Mouse (Mus musculus) embryonic stem cell, embryonic (primary cell): ENCODE results near the gene Mical3.

Source experiments
- CTCF ChIA-PET, 4 experiments: fragments of 300-600 bp in 2 of 4; fragments of 350-600 bp in 2 of 4; sonication (Branson Sonifier 250); formaldehyde crosslinking; loops; one replicate each; lab custom pipeline; 2022; ENCODE audit warnings: inconsistent platforms in 2 of 4; lab: Charles Lee
- POLR2A ChIA-PET, 4 experiments: fragments of 300-600 bp in 2 of 4; fragments of 350-600 bp in 2 of 4; sonication (Branson Sonifier 250); formaldehyde crosslinking; loops; one replicate each; lab custom pipeline; 2022; ENCODE audit warnings: antibody characterized with exemption in 4 of 4, inconsistent platforms in 1 of 4; lab: Charles Lee

The Mical3 gene

DNA sequence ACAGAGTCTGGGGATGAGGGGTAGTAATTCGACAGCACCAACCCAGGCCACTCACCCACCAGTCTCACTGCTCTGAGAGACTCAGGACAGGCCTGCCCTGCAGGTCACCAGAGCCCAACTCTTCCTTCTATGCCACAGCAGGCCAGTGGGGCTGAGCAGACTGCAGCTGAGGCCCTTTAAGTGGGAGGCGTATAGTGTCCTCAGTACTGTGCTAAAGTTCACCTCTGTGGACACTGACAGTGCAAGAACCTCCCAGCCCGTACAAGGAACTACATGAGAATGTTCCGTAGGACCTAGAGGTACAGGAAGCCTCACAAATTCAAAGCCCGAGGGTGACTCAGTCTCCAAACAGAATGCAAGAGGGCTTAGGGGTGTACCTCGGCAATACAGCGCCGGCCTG lies 67.0 kb downstream of the Mical3 start:
- ChIA-PET CTCF (interaction anchor here in 3 of 4 experiments (0.6 to 1.6 kb wide), 10 partner anchors 13 to 160 kb away, joined by 3 to 8 read pairs (median 3); partner anchors contain the start of gene Mical3 (in 1 of the 3)), POLR2A (interaction anchor here in 3 of 4 experiments (0.5 to 3.8 kb wide), 26 partner anchors 8 to 166 kb away, joined by 3 to 25 read pairs (median 5); no protein-coding TSS in a partner anchor)

DNA sequence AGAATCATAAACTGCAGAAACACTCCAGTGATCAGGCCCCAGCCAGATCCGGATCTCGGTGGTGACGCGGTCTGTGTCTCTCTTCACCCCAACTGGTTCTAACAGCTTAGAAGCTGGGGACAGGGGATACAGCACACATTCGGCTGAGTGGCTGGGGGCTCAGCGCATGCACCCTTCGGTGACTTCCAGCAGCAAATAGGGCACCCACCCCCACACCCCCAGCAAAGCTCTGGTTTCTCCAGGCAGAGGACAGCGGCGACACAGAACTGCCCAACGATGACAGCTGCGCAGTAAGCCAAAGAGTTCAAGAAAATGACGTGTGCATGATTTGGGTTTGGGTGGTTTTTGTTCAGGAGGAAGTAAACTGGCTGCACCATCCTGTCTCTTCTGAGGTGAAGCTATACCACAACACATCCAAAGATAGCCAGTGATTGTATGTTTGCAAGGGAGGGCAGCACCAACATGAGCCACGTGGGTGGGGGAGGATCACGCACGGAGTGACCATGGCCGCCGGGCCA lies 67.8 kb downstream of the Mical3 start:
- POLR2A ChIA-PET: interaction anchor here in 2 of 4 experiments (0.6 to 1.8 kb wide), 2 partner anchors 48 to 138 kb away, joined by 4 to 5 read pairs; no protein-coding TSS in a partner anchor
- CTCF ChIA-PET: no interaction called here

DNA sequence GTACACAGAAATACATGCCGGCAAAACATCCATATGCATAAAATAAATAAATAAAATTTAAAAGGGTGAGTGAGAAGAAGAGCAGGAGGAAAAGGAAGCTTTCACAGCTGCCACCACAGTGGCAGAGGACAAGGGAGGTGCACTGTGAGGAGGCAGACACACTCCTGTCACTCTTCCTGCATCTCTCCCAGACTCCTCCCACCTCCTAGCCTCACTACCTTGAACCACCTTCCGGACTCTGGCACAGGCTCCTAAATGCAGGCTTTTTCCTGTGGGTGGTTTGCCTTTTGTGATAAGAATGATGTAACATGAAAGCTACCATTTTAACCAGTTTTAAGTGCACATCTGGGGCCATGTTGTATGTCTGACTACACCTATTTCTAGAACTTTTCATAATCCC lies 72.8 kb downstream of the Mical3 start:
- ChIA-PET POLR2A (interaction anchor here in 2 of 4 experiments (0.6 to 1.1 kb wide), 4 partner anchors 11 to 1660 kb away, joined by 3 read pairs; no protein-coding TSS in a partner anchor), CTCF (interaction anchor here in 2 of 4 experiments (0.8 to 1.1 kb wide), 2 partner anchors 9 to 1577 kb away, joined by 3 read pairs; no protein-coding TSS in a partner anchor)

DNA sequence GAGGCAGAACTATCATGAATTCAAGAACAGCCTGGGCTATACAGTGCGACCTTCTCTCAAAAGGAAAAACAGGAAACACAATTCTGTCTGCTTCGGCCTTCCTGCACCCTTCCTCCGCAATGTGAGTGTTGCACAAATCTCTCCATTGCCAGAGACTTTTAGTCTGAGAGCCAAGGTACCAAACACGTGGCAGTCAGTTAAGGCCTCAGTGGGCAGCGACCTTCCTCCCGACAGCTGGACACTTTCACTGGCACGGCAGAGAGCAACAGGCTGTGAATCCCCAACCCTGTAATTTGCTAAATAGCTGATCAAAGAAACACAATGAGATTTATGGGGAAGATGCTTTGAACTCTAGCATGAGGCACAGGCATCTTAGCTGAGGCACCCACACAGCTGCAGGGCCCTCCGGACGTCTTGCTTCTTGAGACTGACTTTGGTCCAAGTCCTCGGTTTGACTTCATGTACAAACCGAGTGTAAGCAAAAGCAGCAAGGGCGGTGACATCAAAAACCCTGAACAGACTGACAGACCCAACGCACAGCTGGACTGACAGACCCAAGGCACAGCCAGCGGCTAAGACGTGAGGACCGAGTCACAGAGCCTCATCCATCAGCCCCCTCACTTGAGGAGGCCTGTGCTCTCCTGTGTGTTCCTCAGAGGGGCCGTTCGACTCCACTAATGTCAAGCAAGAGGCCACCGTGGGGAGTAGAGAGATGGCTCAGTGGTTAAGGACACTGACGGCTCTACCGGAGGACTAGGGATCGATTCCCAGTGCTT lies 73.4 kb downstream of the Mical3 start:
- ChIA-PET CTCF (interaction anchor here in 2 of 4 experiments (0.8 to 1.1 kb wide), 2 partner anchors 9 to 1578 kb away, joined by 3 read pairs; no protein-coding TSS in a partner anchor), POLR2A (interaction anchor here in 2 of 4 experiments (0.6 to 1.0 kb wide), 3 partner anchors 14 to 1660 kb away, joined by 3 read pairs; no protein-coding TSS in a partner anchor)

DNA sequence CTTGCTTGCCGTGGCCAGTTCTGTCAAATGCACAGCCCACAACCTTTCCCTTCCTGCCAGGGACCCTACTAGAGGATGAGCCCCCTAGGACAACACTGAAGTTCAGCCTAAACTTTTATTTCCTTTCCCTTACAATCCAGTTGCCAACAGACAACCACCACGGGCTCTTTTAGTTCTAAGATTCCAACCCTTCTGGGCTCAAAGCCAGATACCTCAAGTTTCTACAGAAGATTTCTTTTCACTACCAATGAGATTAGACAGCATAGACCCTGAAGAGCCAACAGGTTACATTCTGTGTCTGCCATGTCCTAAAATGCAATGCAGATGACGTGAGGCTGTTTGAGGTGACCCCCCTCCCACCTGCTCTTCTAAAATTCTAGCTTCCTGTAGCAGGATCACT lies 75.3 kb downstream of the Mical3 start:
- POLR2A ChIA-PET: interaction anchor here in 2 of 4 experiments (0.6 to 1.4 kb wide), 4 partner anchors 9 to 233 kb away, joined by 3 to 4 read pairs (median 3); no protein-coding TSS in a partner anchor
- CTCF ChIA-PET: no interaction called here

DNA sequence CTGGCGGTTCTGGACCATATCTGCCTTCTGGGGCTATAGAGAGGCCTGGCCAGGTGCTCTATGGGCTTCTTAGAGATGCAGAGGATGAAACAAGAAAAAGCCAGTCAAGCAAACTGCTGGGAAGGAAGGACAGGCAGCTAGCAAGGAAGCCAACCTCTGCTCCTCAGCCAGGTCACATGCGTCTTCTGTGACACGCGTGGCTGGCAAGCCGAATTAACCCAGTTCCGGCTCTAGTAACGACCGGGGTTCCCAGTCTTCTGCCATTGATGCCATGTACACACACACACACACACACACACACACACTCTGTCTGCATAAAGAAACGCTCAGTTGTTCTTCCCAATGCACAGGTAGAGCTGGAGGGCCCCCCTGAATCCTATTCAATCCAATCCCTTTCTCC lies 75.9 kb downstream of the Mical3 start:
- ChIA-PET CTCF (no interaction called here), POLR2A (interaction anchor here in 2 of 4 experiments (0.6 to 1.4 kb wide), 4 partner anchors 9 to 232 kb away, joined by 3 read pairs; no protein-coding TSS in a partner anchor)

DNA sequence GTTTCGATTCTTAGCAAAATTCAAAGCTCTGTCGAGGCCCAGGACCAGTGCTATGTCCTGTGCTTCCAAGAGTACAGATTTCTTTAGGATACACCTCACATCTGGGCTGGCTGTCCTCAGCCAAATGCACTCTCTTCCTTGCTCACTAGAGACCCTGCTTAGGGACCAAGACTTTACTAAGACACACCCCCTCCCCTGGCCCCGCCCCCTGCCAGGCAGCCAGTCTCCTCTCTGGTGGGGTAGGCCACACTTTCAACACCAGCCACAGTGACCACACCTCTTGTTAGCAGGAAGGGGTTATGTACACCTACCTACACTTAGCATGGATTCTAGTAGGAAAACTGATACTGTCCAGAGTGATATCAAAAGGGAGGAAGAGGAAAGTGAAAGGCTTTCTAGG lies 76.5 kb downstream of the Mical3 start:
- ChIA-PET POLR2A (interaction anchor here in 1 of 4 experiments (1.2 kb wide), 1 partner anchor 10 kb away, joined by 3 read pairs; no protein-coding TSS in a partner anchor), CTCF (no interaction called here)

DNA sequence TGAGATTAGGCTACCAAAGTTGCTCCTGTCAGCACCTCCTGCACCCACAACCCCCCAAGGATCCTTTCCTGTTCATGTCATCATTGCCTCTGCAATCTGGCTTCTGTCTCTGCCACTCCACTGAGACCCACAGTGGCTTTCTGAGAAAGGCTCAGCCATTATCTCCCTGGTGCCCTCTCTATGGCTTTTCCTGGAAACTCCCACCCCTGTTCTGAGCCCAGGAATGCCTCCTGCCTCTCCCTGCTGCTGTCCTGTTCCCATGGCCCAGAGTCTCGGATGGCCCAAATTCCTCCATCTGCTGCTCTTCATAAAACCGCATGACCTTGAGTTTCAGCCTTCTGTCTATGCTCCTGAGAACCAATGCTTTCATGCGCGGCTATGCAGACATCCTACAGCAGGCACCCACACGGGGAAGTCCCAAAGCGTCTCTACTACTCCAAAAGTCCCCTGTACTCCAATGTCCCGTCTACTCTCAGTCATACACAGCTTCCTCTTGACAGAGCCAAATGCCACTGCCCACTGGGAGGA lies 77.2 kb downstream of the Mical3 start:
- POLR2A ChIA-PET: interaction anchor here in 1 of 4 experiments (0.6 kb wide), 1 partner anchor 88 kb away, joined by 3 read pairs; no protein-coding TSS in a partner anchor
- CTCF ChIA-PET: no interaction called here

DNA sequence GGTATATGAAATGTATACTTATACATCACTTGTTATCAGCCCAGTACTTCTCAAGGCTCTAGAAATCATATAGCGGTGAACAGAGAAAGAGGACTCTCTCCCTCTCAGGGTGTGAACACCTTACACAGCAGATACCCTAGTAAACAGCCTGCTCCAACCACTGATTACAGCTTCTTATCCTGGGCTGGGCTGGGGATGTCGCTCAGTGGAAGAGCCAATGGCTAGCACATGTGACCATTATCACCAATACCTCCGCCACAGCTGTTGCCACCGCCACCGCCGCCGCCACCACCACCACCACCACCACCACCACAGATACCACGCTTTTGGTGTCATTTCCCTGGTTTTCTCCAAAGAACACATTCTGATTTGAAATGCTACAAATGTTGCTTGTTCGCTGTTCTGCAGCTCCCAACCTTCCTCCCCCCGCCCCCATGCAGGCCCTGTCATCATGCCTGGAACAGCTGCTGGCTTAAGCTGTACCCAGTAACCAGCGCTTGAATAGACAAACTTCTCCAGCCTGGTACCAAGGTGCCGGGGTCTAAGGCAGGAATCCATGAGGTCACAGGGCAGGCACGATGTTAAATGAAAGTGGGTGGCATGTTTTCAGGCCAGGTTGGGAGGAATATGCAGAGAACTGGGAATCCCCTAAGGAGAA lies 78.7 kb downstream of the Mical3 start:
- ChIA-PET POLR2A (interaction anchor here in 3 of 4 experiments (0.6 to 2.7 kb wide), 4 partner anchors 12 to 59 kb away, joined by 4 to 12 read pairs (median 8); no protein-coding TSS in a partner anchor), CTCF (no interaction called here)

DNA sequence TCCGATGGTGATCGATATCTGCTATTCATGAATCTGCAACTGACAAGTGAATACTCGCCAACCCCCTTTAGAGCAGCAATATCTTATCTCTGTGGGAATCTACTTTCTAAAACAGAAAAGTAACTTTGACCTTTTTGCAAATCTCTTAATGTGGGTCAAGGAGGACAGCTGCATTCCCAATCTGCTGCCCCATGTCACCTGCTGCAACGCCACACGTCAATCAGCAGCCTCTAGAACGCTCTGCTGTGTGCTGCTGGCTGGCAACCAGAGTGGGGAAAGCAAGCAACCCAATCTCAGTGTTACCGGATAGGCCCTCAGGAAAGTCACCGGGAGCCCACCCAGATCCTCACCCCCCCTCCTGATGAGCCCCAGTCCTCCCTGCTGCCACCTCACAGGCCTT lies 79.4 kb downstream of the Mical3 start:
- ChIA-PET POLR2A (interaction anchor here in 3 of 4 experiments (0.6 to 3.1 kb wide), 6 partner anchors 10 to 54 kb away, joined by 3 to 12 read pairs (median 8); no protein-coding TSS in a partner anchor), CTCF (interaction anchor here in 1 of 4 experiments (0.6 kb wide), 1 partner anchor 591 kb away, joined by 3 read pairs; no protein-coding TSS in a partner anchor)

DNA sequence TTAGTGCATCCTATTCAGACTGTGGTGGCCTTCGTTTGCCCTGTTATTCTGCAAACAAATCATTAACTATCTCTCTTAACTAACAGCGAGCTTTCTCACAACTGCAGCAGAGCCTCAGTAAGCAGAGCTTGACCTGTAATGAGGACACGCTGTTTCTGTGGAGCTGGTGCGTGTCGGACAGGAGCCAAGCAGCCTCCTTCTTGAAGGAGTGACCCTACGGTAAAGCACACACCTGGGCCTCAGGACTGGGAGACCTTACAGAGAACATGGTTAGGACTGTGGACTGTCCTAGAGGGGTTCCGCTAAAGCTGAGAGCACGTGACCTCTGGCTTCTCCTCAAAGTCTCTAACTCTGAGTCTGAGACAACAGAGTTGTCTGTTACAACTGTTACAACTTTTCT lies 82.1 kb downstream of the Mical3 start:
- CTCF ChIA-PET: interaction anchor here in 2 of 4 experiments (0.5 to 0.6 kb wide), 3 partner anchors 9 to 511 kb away, joined by 3 read pairs; partner anchors contain the start of gene Atp6v1e1 (in 1 of the 2)
- POLR2A ChIA-PET: interaction anchor here in 2 of 4 experiments (0.7 to 3.1 kb wide), 5 partner anchors 11 to 34 kb away, joined by 3 to 11 read pairs (median 3); no protein-coding TSS in a partner anchor

DNA sequence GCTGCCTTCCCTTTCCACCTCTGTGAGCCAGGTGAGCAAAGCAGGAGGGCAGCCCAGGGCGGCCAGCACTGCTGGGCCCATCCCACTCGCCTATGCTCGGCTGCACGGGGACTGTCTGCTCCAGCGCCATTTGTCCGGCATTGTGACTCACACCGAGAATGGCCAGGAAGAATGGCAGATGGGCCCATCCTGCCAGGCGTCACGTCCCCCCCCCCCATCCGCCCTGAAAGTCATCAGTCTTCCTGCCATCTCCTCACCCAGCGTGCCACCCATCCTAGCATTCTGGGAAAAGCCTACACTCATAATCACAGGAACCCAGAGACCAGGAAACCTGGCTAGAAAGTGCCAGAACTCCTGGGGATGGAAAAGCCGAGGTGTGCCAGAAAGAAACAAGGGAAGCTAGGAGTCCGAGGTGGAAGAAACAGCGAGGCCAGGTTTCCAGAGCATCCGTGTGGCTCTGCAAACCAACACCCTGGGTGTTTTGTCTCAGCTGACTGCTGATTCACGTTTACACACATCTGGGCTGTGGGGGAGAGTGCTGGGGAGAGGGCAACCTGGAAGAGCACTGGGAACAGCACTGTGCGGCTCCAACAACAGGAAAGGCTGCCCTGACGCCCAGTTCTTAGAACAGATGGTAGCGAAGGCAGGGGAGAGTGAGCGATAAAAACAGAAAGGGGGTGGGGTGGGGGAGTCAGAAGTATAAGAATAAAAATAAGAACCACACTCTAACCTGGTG lies 85.3 kb downstream of the Mical3 start:
- ChIA-PET CTCF (interaction anchor here in 2 of 4 experiments (0.6 to 0.7 kb wide), 2 partner anchors 133 to 1286 kb away, joined by 3 read pairs; no protein-coding TSS in a partner anchor), POLR2A (interaction anchor here in 2 of 4 experiments (0.6 to 1.9 kb wide), 7 partner anchors 10 to 131 kb away, joined by 3 to 6 read pairs (median 4); no protein-coding TSS in a partner anchor)

DNA sequence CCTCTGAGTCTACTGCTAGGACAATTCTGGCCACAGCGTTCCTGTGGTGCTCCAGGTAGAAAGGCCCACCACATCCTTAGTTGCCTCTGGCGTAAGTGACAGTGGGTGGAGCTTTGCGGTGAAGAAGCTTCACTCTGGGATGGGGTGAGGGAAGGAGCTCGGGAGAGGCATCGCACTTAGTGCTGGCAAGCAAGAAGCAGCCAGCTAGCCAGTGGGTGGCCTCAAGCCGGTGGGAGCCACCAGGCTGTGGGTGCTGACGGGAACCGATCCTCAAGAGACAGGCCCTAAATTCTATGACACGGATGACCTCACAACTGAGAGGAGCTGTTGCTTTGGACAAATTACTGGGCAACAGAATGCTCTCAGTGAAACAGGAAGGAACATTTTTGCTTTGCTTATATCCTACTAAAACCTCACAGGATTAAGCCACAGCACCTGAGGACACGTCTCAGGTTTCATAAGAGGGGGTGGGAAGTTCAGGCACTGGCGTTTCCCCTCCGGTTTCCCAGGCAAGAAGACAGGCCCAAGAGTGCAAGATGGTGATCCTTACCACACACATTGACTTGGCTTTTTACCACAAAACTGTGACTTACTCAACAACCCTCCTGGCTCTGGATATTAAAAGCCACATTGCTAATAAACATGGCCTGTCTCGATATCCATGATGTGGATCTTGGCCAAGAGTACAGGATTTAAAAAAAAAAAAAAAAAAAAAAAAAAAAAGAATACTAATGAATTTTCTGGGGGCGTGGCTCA lies 87.2 kb downstream of the Mical3 start:
- ChIA-PET POLR2A (interaction anchor here in 2 of 4 experiments (1.0 to 1.8 kb wide), 4 partner anchors 13 to 43 kb away, joined by 3 to 6 read pairs (median 4); no protein-coding TSS in a partner anchor), CTCF (no interaction called here)

DNA sequence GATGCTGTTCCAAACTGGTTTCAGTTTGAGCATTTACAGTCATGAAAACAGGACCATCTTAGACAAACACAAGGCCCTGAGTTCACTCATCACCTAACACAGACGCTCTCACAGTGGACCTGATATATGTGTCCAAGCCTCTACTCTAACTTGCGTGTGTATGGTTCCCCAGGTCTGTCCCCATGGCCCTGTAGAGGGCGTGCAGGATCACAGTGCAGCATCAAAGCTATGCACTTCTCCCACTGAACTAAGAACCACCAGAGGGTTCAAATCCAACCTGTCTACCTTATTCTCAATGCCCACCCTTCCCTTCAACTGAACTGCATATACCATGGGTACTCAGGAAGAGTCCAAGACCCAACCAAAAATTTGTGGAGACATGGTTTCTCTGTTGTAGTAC lies 91.1 kb downstream of the Mical3 start:
- ChIA-PET POLR2A (interaction anchor here in 2 of 4 experiments (0.7 kb wide), 2 partner anchors 10 to 61 kb away, joined by 3 read pairs; no protein-coding TSS in a partner anchor), CTCF (interaction anchor here in 1 of 4 experiments (1.2 kb wide), 1 partner anchor 62 kb away, joined by 4 read pairs; no protein-coding TSS in a partner anchor)

DNA sequence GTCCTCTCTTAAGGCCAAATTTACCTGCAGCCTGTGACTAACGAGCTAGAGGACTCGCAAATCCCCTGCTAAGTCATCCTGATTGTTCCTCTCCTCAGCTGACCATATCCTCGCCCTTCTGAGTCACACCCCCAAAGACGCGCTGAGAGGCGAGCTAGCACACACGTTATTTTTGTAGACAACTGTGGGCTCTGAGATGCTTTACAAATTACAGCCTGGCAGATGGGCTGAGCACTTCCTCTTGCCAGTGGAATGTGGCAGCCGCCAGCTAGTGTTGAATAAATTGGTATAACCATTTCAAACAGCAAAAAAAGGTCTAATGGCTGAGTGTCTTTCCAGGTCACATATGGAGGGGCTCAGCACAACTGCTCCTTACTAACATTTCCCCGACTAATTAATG lies 91.5 kb downstream of the Mical3 start:
- POLR2A ChIA-PET: interaction anchor here in 2 of 4 experiments (0.7 kb wide), 2 partner anchors 9 to 62 kb away, joined by 3 read pairs; no protein-coding TSS in a partner anchor

DNA sequence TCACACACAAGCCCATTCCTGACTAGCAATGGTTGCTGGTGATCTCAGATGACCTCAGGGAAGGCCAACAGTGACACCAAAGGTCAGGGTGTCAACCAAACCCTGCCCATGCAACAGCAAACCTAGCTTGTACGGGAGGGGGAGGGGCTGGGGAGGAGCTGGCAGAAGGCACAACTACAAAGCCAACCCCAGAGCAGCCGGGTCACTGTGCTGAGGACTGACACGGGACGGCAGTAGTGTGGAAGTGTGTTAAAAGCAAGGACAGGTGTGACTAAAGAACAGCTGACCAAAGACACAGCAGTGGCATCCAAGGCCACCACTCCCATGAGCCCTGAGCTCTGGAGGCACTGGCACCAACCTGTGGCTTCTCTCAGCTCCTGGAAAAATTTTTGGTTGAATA lies 93.7 kb downstream of the Mical3 start:
- CTCF ChIA-PET: no interaction called here
- POLR2A ChIA-PET: interaction anchor here in 2 of 4 experiments (0.9 to 2.6 kb wide), 4 partner anchors 12 to 73 kb away, joined by 3 to 11 read pairs (median 4); no protein-coding TSS in a partner anchor

More for the DNA sequence above, 91.5 kb downstream of the Mical3 start:
- CTCF ChIA-PET: no interaction called here
